Mouse (Mus musculus) CH12.LX (cell line): ENCODE measurements at regions not wholly inside any gene's neighbourhood (a gene's known extent, or its start where the extent isn't known, plus 50 kb on each side); places are given as distances from the start of the nearest gene placed in this dataset.

Experiments
- CTCF ChIP-seq, 2 experiments: IDR thresholded peaks in 1 of 2; conservative IDR thresholded peaks in 1 of 2; 2 replicates each; pipeline ENCODE4 v1.5.1; 2011 to 2012; ENCODE audit warnings: low read depth in 2 of 2, low read length in 2 of 2, improper control_type of control experiment in 1 of 2, inconsistent platforms in 1 of 2, mild to moderate bottlenecking in 1 of 2, moderate library complexity in 1 of 2
- GABPA ChIP-seq: IDR thresholded peaks from 2 replicates; pipeline ENCODE4 v1.6.1; 2012; ENCODE audit warnings: low read depth, low read length, improper control_type of control experiment, inconsistent platforms; ENCODE audit not compliant: insufficient replicate concordance
- POLR2A ChIP-seq: IDR thresholded peaks from 2 replicates; pipeline ENCODE4 v1.6.1; 2011; ENCODE audit warnings: low read depth, mild to moderate bottlenecking, improper control_type of control experiment, low read length

- TF ChIP-seq POLR2A (no peak), GABPA (no peak), CTCF (conservative IDR thresholded peaks at IDR 0.05 in 1 of 2, IDR thresholded peaks at IDR 0.05 in 1 of 2; ENCODE audit: low read depth in 2 of 2, low read length in 2 of 2) (peak in 1 of 2 experiments; percentile 55; a peak in 2 of 4 replicates)
These were observed 166.7 kb upstream of the Ddhd1 start for GRCm38 (mm10) chr14:45824601-45825000.
